Mouse (Mus musculus): ENCODE data around the gene 2900026A02Rik. TPM values are rescaled to one million over a fixed set of nuclear protein-coding genes. Genes with fewer than 3 reads are reported as not detected.
A peak's percentile ranks its signal among the peaks of the same experiment; 100 is the strongest.

Gene 2900026A02Rik
- total RNA-seq, 2 experiments from 2014 or later: 19.6 to 24.6 TPM

- TF ChIP-seq CTCF (IDR thresholded peaks at IDR 0.05): no peak
- intact Hi-C loops (cut with DNase I): loop anchor here (2.0 kb wide), 1 partner anchor 31 kb away; no protein-coding TSS in a partner anchor
- Histone ChIP-seq H3K27ac (peak overlapping the region; percentile 87), H3K4me3 (no peak overlapping the region)
- peak; percentile 43 for DNase-seq
Observed at GRCm38 (mm10) chr5:113108165-113108764, 112.8 kb downstream of the 2900026A02Rik start.

GRCm38 (mm10) chr5:113107709-113108108 lies 113.3 kb downstream of the 2900026A02Rik start:
- Histone ChIP-seq H3K27ac (peak overlapping the region; percentile 87), H3K4me3 (no peak overlapping the region)
- no peak for TF ChIP-seq CTCF (IDR thresholded peaks at IDR 0.05)
- intact Hi-C loops (cut with DNase I): loop anchor here (2.0 kb wide), 1 partner anchor 31 kb away; no protein-coding TSS in a partner anchor
- DNase-seq: peak; percentile 57

GRCm38 (mm10) chr5:113106594-113106993 lies 114.4 kb downstream of the 2900026A02Rik start:
- peak overlapping the region; percentile 87 for H3K27ac ChIP-seq
- DNase-seq: peak; percentile 76
- intact Hi-C loops (cut with DNase I): no loop called here
- 0 out of 2 replicates have a peak overlapping the region, but pooled peaks have one; percentile 13 for H3K4me3 ChIP-seq
- TF ChIP-seq CTCF (IDR thresholded peaks at IDR 0.05): no peak

- TF ChIP-seq CTCF (IDR thresholded peaks at IDR 0.05): no peak
- intact Hi-C loops (cut with DNase I): no loop called here
- peak; percentile 45 for DNase-seq
- H3K4me3 ChIP-seq: no peak overlapping the region
- peak overlapping the region; percentile 87 for H3K27ac ChIP-seq
Observed at GRCm38 (mm10) chr5:113105481-113105880, 115.6 kb downstream of the 2900026A02Rik start.

- peak; percentile 57 for DNase-seq
- intact Hi-C loops (cut with DNase I): no loop called here
Observed at GRCm38 (mm10) chr5:113105035-113105434, 116.0 kb downstream of the 2900026A02Rik start.

GRCm38 (mm10) chr5:113102455-113102854 lies 118.6 kb downstream of the 2900026A02Rik start:
- no peak for TF ChIP-seq CTCF (IDR thresholded peaks at IDR 0.05)
- intact Hi-C loops (cut with DNase I): no loop called here
- Histone ChIP-seq H3K4me3 (no peak overlapping the region), H3K27ac (no peak overlapping the region)
- no peak for DNase-seq

More at GRCm38 (mm10) chr5:113105035-113105434, 116.0 kb downstream of the 2900026A02Rik start:
- Histone ChIP-seq H3K4me3 (no peak overlapping the region), H3K27ac (peak overlapping the region; percentile 87)
- no peak for TF ChIP-seq CTCF (IDR thresholded peaks at IDR 0.05)

GRCm38 (mm10) chr5:113101457-113101856 lies 119.6 kb downstream of the 2900026A02Rik start:
- H3K4me3 ChIP-seq: no peak overlapping the region
- H3K27ac ChIP-seq: no peak overlapping the region
- intact Hi-C loops (cut with DNase I): loop anchor here (2.0 kb wide), 1 partner anchor 125 kb away; the partner anchor contains the start of gene Tmem211
- DNase-seq: no peak
- no peak for TF ChIP-seq CTCF (IDR thresholded peaks at IDR 0.05)

- intact Hi-C loops (cut with DNase I): loop anchor here (2.0 kb wide), 1 partner anchor 126 kb away; the partner anchor contains the start of gene Tmem211
- H3K27ac ChIP-seq: peak overlapping the region; percentile 20; the same call in 1 of the 2 replicates
Observed at GRCm38 (mm10) chr5:113100422-113100821, 120.6 kb downstream of the 2900026A02Rik start.

GRCm38 (mm10) chr5:113099546-113099945 lies 121.5 kb downstream of the 2900026A02Rik start:
- H3K4me3 ChIP-seq: no peak overlapping the region
- 0 out of 2 replicates have a peak overlapping the region, but pooled peaks have one; percentile 12 for H3K27ac ChIP-seq
- TF ChIP-seq CTCF (IDR thresholded peaks at IDR 0.05): no peak
- peak; percentile 91 for DNase-seq
- intact Hi-C loops (cut with DNase I): loop anchor here (1.0 kb wide), 1 partner anchor 56 kb away; no protein-coding TSS in a partner anchor

More at GRCm38 (mm10) chr5:113100422-113100821, 120.6 kb downstream of the 2900026A02Rik start:
- no peak for DNase-seq
- H3K4me3 ChIP-seq: no peak overlapping the region
- no peak for TF ChIP-seq CTCF (IDR thresholded peaks at IDR 0.05)

GRCm38 (mm10) chr5:113097551-113097950 lies 123.5 kb downstream of the 2900026A02Rik start:
- no peak for DNase-seq
- Histone ChIP-seq H3K4me3 (no peak overlapping the region), H3K27ac (no peak overlapping the region)
- intact Hi-C loops (cut with DNase I): no loop called here
- no peak for TF ChIP-seq CTCF (IDR thresholded peaks at IDR 0.05)

GRCm38 (mm10) chr5:113095456-113095855 lies 125.6 kb downstream of the 2900026A02Rik start:
- Histone ChIP-seq H3K4me3 (no peak overlapping the region), H3K27ac (no peak overlapping the region)
- intact Hi-C loops (cut with DNase I): no loop called here
- no peak for DNase-seq
- TF ChIP-seq CTCF (IDR thresholded peaks at IDR 0.05): no peak

GRCm38 (mm10) chr5:113092406-113092805 lies 128.6 kb downstream of the 2900026A02Rik start:
- intact Hi-C loops (cut with DNase I): no loop called here
- Histone ChIP-seq H3K27ac (no peak overlapping the region), H3K4me3 (no peak overlapping the region)
- DNase-seq: no peak
- TF ChIP-seq CTCF (IDR thresholded peaks at IDR 0.05): no peak

GRCm38 (mm10) chr5:113091162-113091561 lies 129.9 kb downstream of the 2900026A02Rik start:
- Histone ChIP-seq H3K4me3 (no peak overlapping the region), H3K27ac (no peak overlapping the region)
- intact Hi-C loops (cut with DNase I): no loop called here
- peak; percentile 75 for TF ChIP-seq CTCF (IDR thresholded peaks at IDR 0.05)
- peak; percentile 56 for DNase-seq
